Mouse (Mus musculus) activated CD4-positive, CD25-positive, alpha-beta regulatory T cell, adult 4 months (primary cell): ENCODE results near the gene 0610037L13Rik. TPM values are rescaled to one million over a fixed set of nuclear protein-coding genes. Genes with fewer than 3 reads are reported as not detected.
A peak's percentile ranks its signal among the peaks of the same experiment; 100 is the strongest.

ENCODE experiments used
- ATAC-seq: one replicate; pipeline ENCODE4 v1.8.0; 2017
- polyA plus RNA-seq, 2 experiments: library from polyadenylated mRNA; unstranded; fragments of 100-300 nt; shearing (Covaris generic); gene quantifications; one replicate each; pipeline ENCODE4 v1.2.1; 2017

The 0610037L13Rik gene
- polyA plus RNA-seq, 2 experiments from 2014 or later, result 51.9 to 56.9 TPM

- ATAC-seq, result no peak
Measured at GRCm38 (mm10) chr4:107920336-107920735, 30.7 kb downstream of the 0610037L13Rik start.

- no peak for ATAC-seq
Measured at GRCm38 (mm10) chr4:107921152-107921695, 31.6 kb downstream of the 0610037L13Rik start.

GRCm38 (mm10) chr4:107921952-107922351, 32.3 kb downstream of the 0610037L13Rik start:
- ATAC-seq, result no peak

- peak; percentile 97 for ATAC-seq
Measured at GRCm38 (mm10) chr4:107923145-107923802, 33.7 kb downstream of the 0610037L13Rik start, which contains the start of gene Cpt2. Gene Cpt2 (minus strand): TSS chr4:107923610.

- peak; percentile 28 for ATAC-seq
Measured at GRCm38 (mm10) chr4:107923803-107924194, 34.2 kb downstream of the 0610037L13Rik start.

- no peak for ATAC-seq
Measured at GRCm38 (mm10) chr4:107928269-107928668, 38.7 kb downstream of the 0610037L13Rik start.

GRCm38 (mm10) chr4:107928726-107929125, 39.1 kb downstream of the 0610037L13Rik start:
- no peak for ATAC-seq

GRCm38 (mm10) chr4:107931453-107931852, 41.8 kb downstream of the 0610037L13Rik start:
- ATAC-seq, result no peak

- no peak for ATAC-seq
Measured at GRCm38 (mm10) chr4:107933239-107933638, 43.6 kb downstream of the 0610037L13Rik start.

GRCm38 (mm10) chr4:107935254-107935653, 45.6 kb downstream of the 0610037L13Rik start:
- no peak for ATAC-seq

- no peak for ATAC-seq
Measured at GRCm38 (mm10) chr4:107937338-107937737, 47.7 kb downstream of the 0610037L13Rik start.

- no peak for ATAC-seq
Measured at GRCm38 (mm10) chr4:107938124-107938523, 48.5 kb downstream of the 0610037L13Rik start.

- ATAC-seq, result no peak
Measured at GRCm38 (mm10) chr4:107942741-107943140, 53.1 kb downstream of the 0610037L13Rik start.

- no peak for ATAC-seq
Measured at GRCm38 (mm10) chr4:107944141-107944540, 54.5 kb downstream of the 0610037L13Rik start.

Other genes with a start within 250 kb of the 0610037L13Rik start
- not detected for gene Dmrtb1, start 205.6 kb upstream of the 0610037L13Rik start, polyA plus RNA-seq
- gene Lrp8, start 87.6 kb upstream of the 0610037L13Rik start, polyA plus RNA-seq, result 1 to 10 TPM; 1.6 to 2.1 TPM
- 100 to 1,000 TPM; 132 to 135 TPM for gene Magoh, start 10.1 kb upstream of the 0610037L13Rik start, polyA plus RNA-seq
- 10 to 100 TPM; 14.2 to 16.7 TPM for gene Cpt2, start 33.8 kb downstream of the 0610037L13Rik start, polyA plus RNA-seq
- gene Slc1a7, start 78.5 kb downstream of the 0610037L13Rik start, polyA plus RNA-seq, result under 1 TPM in 1 of 2 experiments, not detected in 1; 0.17 TPM
- not detected for gene Podn, start 206.6 kb downstream of the 0610037L13Rik start, polyA plus RNA-seq